Mouse (Mus musculus): ENCODE measurements around the gene Ovch2. TPM values are rescaled to one million over a fixed set of nuclear protein-coding genes. Genes with fewer than 3 reads are reported as not detected.

Gene Ovch2
- total RNA-seq, 1 experiment, result not detected

GRCm38 (mm10) chr7:107787977-107788620, 12.9 kb downstream of the Ovch2 start:
- TF ChIP-seq HCFC1 (IDR thresholded peaks at IDR 0.05; ENCODE audit: borderline replicate concordance, insufficient read depth, low read length), result no peak
- TF ChIP-seq ZNF384 (IDR thresholded peaks at IDR 0.05; ENCODE audit: low read depth, low read length), result no peak
- no peak for TF ChIP-seq CHD2 (IDR thresholded peaks at IDR 0.05; ENCODE audit: low read depth, low read length)
- TF ChIP-seq MAFK (IDR thresholded peaks at IDR 0.05; ENCODE audit: insufficient read depth, low read depth, low read length), result no peak
- TF ChIP-seq ZC3H11A (IDR thresholded peaks at IDR 0.05; ENCODE audit: borderline replicate concordance, low read depth, low read length), result peak; percentile 56; the same call in 1 of the 2 replicates
- in situ Hi-C loops (cut with MboI; ENCODE audit: low sequenced_read_pairs in 2 of 2, unreplicated experiment in 2 of 2), result no loop called here
- Histone ChIP-seq H3K36me3 (ENCODE audit: control insufficient read depth, insufficient read depth, low read length, poor library complexity, severe bottlenecking) (no peaks in the 10 kb centered on the region), H3K4me1 (ENCODE audit: control insufficient read depth in 2 of 2, insufficient read depth in 2 of 2, low read length in 2 of 2, poor library complexity in 1 of 2) (no peaks in the 10 kb centered on the region), H3K9me3 (ENCODE audit: control insufficient read depth, insufficient read depth, low read depth, low read length) (no peaks in the 10 kb centered on the region), H3K9ac (ENCODE audit: insufficient read depth, low read depth, low read length, poor library complexity, severe bottlenecking) (no peak overlapping the region), H3K4me3 (ENCODE audit: insufficient read depth in 1 of 2, low read depth in 1 of 2, low read length in 2 of 2, poor library complexity in 1 of 2, severe bottlenecking in 1 of 2) (no peak overlapping the region), H3K27ac (ENCODE audit: insufficient read depth, low read depth, low read length, poor library complexity, severe bottlenecking) (no peak overlapping the region)
- DNase-seq (ENCODE audit: low read depth, low spot score), result peak; percentile 33

- Histone ChIP-seq H3K27ac (ENCODE audit: insufficient read depth, low read depth, low read length, poor library complexity, severe bottlenecking) (no peak overlapping the region), H3K4me3 (ENCODE audit: insufficient read depth in 1 of 2, low read depth in 1 of 2, low read length in 2 of 2, poor library complexity in 1 of 2, severe bottlenecking in 1 of 2) (no peak overlapping the region), H3K9ac (ENCODE audit: insufficient read depth, low read depth, low read length, poor library complexity, severe bottlenecking) (no peak overlapping the region), H3K36me3 (ENCODE audit: control insufficient read depth, insufficient read depth, low read length, poor library complexity, severe bottlenecking) (no peaks in the 10 kb centered on the region), H3K9me3 (ENCODE audit: control insufficient read depth, insufficient read depth, low read depth, low read length) (no peaks in the 10 kb centered on the region), H3K4me1 (ENCODE audit: control insufficient read depth in 2 of 2, insufficient read depth in 2 of 2, low read length in 2 of 2, poor library complexity in 1 of 2) (no peaks in the 10 kb centered on the region)
- in situ Hi-C loops (cut with MboI; ENCODE audit: low sequenced_read_pairs in 2 of 2, unreplicated experiment in 2 of 2), result no loop called here
- no peak for DNase-seq (ENCODE audit: low read depth, low spot score)
- no peak for TF ChIP-seq MAFK (IDR thresholded peaks at IDR 0.05; ENCODE audit: insufficient read depth, low read depth, low read length)
- TF ChIP-seq ZC3H11A (IDR thresholded peaks at IDR 0.05; ENCODE audit: borderline replicate concordance, low read depth, low read length), result peak; percentile 38; the same call in 1 of the 2 replicates
- TF ChIP-seq ZNF384 (IDR thresholded peaks at IDR 0.05; ENCODE audit: low read depth, low read length), result no peak
- TF ChIP-seq CHD2 (IDR thresholded peaks at IDR 0.05; ENCODE audit: low read depth, low read length), result no peak
Observed at GRCm38 (mm10) chr7:107779611-107780010, 21.4 kb downstream of the Ovch2 start.

- no peak overlapping the region for H3K9ac ChIP-seq (ENCODE audit: insufficient read depth, low read depth, low read length, poor library complexity, severe bottlenecking)
- H3K4me1 ChIP-seq (ENCODE audit: control insufficient read depth in 2 of 2, insufficient read depth in 2 of 2, low read length in 2 of 2, poor library complexity in 1 of 2), result no peaks in the 10 kb centered on the region
- no peaks in the 10 kb centered on the region for H3K9me3 ChIP-seq (ENCODE audit: control insufficient read depth, insufficient read depth, low read depth, low read length)
- no peak for DNase-seq (ENCODE audit: low read depth, low spot score)
- in situ Hi-C loops (cut with MboI; ENCODE audit: low sequenced_read_pairs in 2 of 2, unreplicated experiment in 2 of 2), result no loop called here
- TF ChIP-seq ZC3H11A (IDR thresholded peaks at IDR 0.05; ENCODE audit: borderline replicate concordance, low read depth, low read length) (no peak), HCFC1 (IDR thresholded peaks at IDR 0.05; ENCODE audit: borderline replicate concordance, insufficient read depth, low read length) (no peak), CHD2 (IDR thresholded peaks at IDR 0.05; ENCODE audit: low read depth, low read length) (no peak), ZNF384 (IDR thresholded peaks at IDR 0.05; ENCODE audit: low read depth, low read length) (no peak), MAFK (IDR thresholded peaks at IDR 0.05; ENCODE audit: insufficient read depth, low read depth, low read length) (no peak)
- no peak overlapping the region for H3K4me3 ChIP-seq (ENCODE audit: insufficient read depth in 1 of 2, low read depth in 1 of 2, low read length in 2 of 2, poor library complexity in 1 of 2, severe bottlenecking in 1 of 2)
- no peak overlapping the region for H3K27ac ChIP-seq (ENCODE audit: insufficient read depth, low read depth, low read length, poor library complexity, severe bottlenecking)
- H3K36me3 ChIP-seq (ENCODE audit: control insufficient read depth, insufficient read depth, low read length, poor library complexity, severe bottlenecking), result no peaks in the 10 kb centered on the region
Observed at GRCm38 (mm10) chr7:107778216-107778615, 22.8 kb downstream of the Ovch2 start.

- no peak for DNase-seq (ENCODE audit: low read depth, low spot score)
Observed at GRCm38 (mm10) chr7:107770812-107771211, 30.2 kb downstream of the Ovch2 start.

More at GRCm38 (mm10) chr7:107770812-107771211, 30.2 kb downstream of the Ovch2 start:
- Histone ChIP-seq H3K4me3 (ENCODE audit: insufficient read depth in 1 of 2, low read depth in 1 of 2, low read length in 2 of 2, poor library complexity in 1 of 2, severe bottlenecking in 1 of 2) (no peak overlapping the region), H3K4me1 (ENCODE audit: control insufficient read depth in 2 of 2, insufficient read depth in 2 of 2, low read length in 2 of 2, poor library complexity in 1 of 2) (peaks cover 0 to 11% of the 10 kb centered on the region in 2 experiments; a peak in 2 of 4 replicates), H3K9ac (ENCODE audit: insufficient read depth, low read depth, low read length, poor library complexity, severe bottlenecking) (no peak overlapping the region), H3K36me3 (ENCODE audit: control insufficient read depth, insufficient read depth, low read length, poor library complexity, severe bottlenecking) (no peaks in the 10 kb centered on the region), H3K9me3 (ENCODE audit: control insufficient read depth, insufficient read depth, low read depth, low read length) (no peaks in the 10 kb centered on the region), H3K27ac (ENCODE audit: insufficient read depth, low read depth, low read length, poor library complexity, severe bottlenecking) (no peak overlapping the region)
- in situ Hi-C loops (cut with MboI; ENCODE audit: low sequenced_read_pairs in 2 of 2, unreplicated experiment in 2 of 2), result no loop called here
- peak; percentile 86 for TF ChIP-seq MAFK (IDR thresholded peaks at IDR 0.05; ENCODE audit: insufficient read depth, low read depth, low read length)
- no peak for TF ChIP-seq ZC3H11A (IDR thresholded peaks at IDR 0.05; ENCODE audit: borderline replicate concordance, low read depth, low read length)
- TF ChIP-seq CHD2 (IDR thresholded peaks at IDR 0.05; ENCODE audit: low read depth, low read length), result no peak
- no peak for TF ChIP-seq ZNF384 (IDR thresholded peaks at IDR 0.05; ENCODE audit: low read depth, low read length)
- TF ChIP-seq HCFC1 (IDR thresholded peaks at IDR 0.05; ENCODE audit: borderline replicate concordance, insufficient read depth, low read length), result no peak

All from ES-E14 (cell line).